Mouse (Mus musculus) embryonic facial prominence, embryonic 10.5 days (tissue): Measurements from ENCODE around the gene Cbx4. TPM values are rescaled to one million over a fixed set of nuclear protein-coding genes. Genes with fewer than 3 reads are reported as not detected.
A peak's percentile ranks its signal among the peaks of the same experiment; 100 is the strongest.

Experiments
- DNase-seq: peaks from one replicate; pipeline ENCODE4 v3.0.0-alpha.2; 2017; ENCODE audit warnings: low spot score
- H3K27ac ChIP-seq: fragments of 300-500 bp; sonication (generic); replicated peaks from 2 replicates; pipeline ENCODE4 v1.5.1; 2016; ENCODE audit warnings: mild to moderate bottlenecking
- H3K27me3 ChIP-seq: fragments of 300-500 bp; sonication (generic); replicated peaks from 2 replicates; pipeline ENCODE4 v1.6.1; 2016; ENCODE audit warnings: low read depth, mild to moderate bottlenecking; ENCODE audit not compliant: poor library complexity, severe bottlenecking
- H3K36me3 ChIP-seq: fragments of 300-500 bp; sonication (generic); replicated peaks from 2 replicates; pipeline ENCODE4 v1.6.1; 2016; ENCODE audit warnings: mild to moderate bottlenecking, moderate library complexity
- H3K4me1 ChIP-seq: fragments of 300-500 bp; sonication (generic); 2 replicates; pipeline ENCODE4 v1.6.1; 2016
- H3K4me3 ChIP-seq: fragments of 300-500 bp; sonication (generic); 2 replicates; pipeline ENCODE4 v1.5.1; 2016; ENCODE audit warnings: mild to moderate bottlenecking, moderate library complexity
- H3K9me3 ChIP-seq: fragments of 300-500 bp; sonication (generic); 2 replicates; pipeline ENCODE4 v1.6.1; 2016; ENCODE audit warnings: mild to moderate bottlenecking
- WGBS: fragments of 180-500 bp; shearing (Covaris S2); methylation state at CpG from one replicate; pipeline ENCODE4 v1.1.7; 2016; 5-methylcytosine and 5-hydroxymethylcytosine counted together
- polyA plus RNA-seq: library from polyadenylated mRNA; unstranded; fragments of >200 nt; fragmentation: Nextera tagmentation; extraction: Ambion mirVana; gene quantifications from 2 replicates; pipeline ENCODE4 v1.2.1, GENCODE M21; 2016

The Cbx4 gene
- polyA plus RNA-seq, 1 experiment from 2014 or later = 4.7 TPM

DNA sequence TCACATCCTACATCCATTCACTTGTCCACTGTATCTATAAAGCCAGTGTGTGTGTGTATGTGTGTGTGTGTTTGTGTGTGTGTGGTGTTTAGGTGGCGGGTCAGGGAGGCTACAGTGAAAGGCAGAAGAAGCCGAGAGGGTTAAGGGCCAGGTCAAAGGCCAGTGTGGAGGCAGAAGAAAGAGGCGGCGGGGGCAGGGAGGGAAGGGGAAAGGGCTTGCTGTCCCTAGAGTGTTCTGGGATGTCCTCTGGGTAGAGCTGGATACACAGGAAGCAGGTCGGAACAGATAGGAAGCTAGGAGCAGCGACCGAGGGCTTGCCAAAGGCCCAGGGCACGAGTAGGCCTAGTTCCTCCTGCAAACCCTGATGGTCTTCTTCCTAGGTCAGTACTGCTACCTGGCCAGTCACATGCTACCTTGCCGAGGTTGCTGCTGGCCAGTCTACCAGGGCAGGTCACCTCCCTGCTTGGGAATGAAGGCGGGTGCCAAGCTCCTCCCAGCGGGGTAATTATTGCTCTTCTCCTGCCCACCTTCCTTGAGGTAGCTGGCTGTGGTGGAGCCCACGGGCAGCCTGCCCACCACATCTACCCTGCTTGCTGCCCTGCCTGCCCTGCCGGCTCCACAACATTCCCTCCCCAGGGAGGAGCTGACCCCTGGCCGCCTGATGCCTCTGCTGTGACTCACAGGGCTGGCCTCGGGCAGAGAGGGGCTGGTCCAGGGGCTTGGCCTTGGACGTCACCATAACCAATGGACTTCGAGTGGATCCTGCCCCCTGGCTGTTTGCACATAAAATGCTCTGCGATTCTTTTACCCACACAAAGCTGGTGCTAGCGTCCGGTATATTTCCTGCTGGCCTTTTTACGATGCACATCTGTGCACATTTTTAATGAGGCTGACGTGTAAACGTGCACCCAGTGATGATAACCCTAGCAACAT, 40.2 kb upstream of the Cbx4 start:
- H3K4me3 ChIP-seq = peak overlapping the region; percentile 34
- peaks cover 63% of the 10 kb centered on the region for H3K4me1 ChIP-seq
- peaks cover 95% of the 10 kb centered on the region for H3K27me3 ChIP-seq
- H3K27ac ChIP-seq = peak overlapping the region; percentile 65; the same call in 1 of the 2 replicates
- H3K36me3 ChIP-seq = no peaks in the 10 kb centered on the region
- DNase-seq = peak; percentile 79
- H3K9me3 ChIP-seq = no peaks in the 10 kb centered on the region; the same call in 1 of the 2 replicates
- WGBS = 26% methylated on average over 23 of the region's 23 CpGs

DNA sequence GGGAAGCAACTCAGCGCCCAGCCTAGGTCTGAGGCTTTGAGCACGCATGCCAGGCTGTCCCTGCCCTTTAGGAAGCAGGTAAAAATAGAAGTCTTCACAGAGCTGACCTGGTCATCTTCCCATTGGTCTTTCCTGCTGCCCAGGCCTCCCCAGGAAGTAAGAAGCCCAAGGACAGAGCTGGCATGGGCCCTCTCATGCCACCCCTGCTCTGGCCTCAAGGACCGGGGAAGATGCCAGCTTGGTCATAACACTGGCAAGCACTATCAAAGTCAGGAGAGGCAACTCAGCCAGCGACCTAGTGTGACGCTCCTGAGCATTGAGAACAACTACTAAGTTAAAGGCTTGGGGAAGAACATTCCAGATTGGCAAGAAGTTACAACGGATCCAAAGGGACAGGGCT, 38.5 kb upstream of the Cbx4 start:
- Histone ChIP-seq H3K36me3 (no peaks in the 10 kb centered on the region), H3K4me1 (peaks cover 51% of the 10 kb centered on the region), H3K27me3 (peaks cover 90% of the 10 kb centered on the region), H3K27ac (no peak overlapping the region), H3K9me3 (no peaks in the 10 kb centered on the region), H3K4me3 (no peak overlapping the region)
- DNase-seq = no peak
- WGBS = 93% methylated on average over 6 of the region's 6 CpGs

DNA sequence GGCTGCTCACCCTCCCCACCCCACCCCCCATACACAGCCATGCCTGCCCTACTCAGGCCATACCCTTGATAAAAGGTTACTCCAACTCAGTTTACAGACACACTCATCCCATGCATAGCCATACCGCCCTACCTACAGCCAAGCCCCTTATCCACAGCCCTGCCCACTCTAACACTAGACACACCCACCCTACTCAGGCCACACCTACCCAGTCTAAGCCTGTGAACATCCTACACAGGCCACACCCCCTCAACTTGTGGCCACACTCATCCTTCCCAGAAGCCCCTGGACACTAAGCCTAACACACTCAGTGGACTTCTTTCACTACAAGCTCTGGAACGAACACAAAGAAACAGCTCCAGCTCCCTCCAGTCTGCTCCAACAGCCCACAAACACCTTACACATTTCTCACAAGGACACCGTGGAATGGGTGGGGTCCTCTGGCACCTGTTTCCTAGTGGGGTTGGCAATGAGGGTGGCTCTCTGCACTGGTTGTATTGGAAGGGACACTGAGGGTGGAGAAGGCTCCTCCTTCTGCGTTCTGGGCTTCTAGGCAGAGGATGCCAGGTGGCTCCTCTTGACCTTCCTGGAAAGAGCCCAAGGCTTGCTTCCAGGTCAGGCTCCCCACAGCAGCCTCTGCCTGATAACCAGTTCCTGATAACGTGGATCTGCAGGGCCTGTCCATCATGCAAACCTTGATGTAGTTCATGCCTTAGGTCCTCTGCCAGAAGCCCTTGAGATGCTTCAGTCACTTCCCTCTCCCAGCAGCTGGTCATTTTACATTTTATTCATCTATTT, 37.7 kb upstream of the Cbx4 start:
- H3K9me3 ChIP-seq = no peaks in the 10 kb centered on the region
- 79% methylated on average over 5 of the region's 5 CpGs for WGBS
- no peak overlapping the region for H3K27ac ChIP-seq
- peaks cover 49% of the 10 kb centered on the region for H3K4me1 ChIP-seq
- peaks cover 90% of the 10 kb centered on the region for H3K27me3 ChIP-seq
- DNase-seq = no peak
- no peaks in the 10 kb centered on the region for H3K36me3 ChIP-seq
- H3K4me3 ChIP-seq = no peak overlapping the region

DNA sequence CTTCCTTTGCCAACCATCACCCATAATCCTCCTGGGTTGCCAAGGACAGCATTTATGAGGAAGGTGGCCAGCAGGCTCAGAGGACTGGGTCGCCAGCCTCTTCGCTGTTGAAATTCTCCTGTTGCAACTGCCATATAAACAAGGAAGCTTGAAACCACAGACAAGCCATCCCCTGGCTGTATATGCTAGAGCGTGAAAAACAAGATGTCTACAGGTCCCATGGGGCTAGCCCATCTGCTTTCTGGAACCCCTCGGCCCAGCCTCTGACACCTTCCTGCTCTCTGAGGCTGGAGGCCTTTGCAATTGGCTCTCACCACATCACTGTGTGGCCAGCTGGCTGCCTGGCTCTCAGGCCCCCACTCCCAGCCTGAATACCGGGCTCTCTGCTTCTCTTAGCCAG, 36.4 kb upstream of the Cbx4 start:
- Histone ChIP-seq H3K27me3 (peaks cover 86% of the 10 kb centered on the region), H3K27ac (no peak overlapping the region), H3K9me3 (no peaks in the 10 kb centered on the region), H3K36me3 (no peaks in the 10 kb centered on the region), H3K4me3 (no peak overlapping the region), H3K4me1 (peaks cover 43% of the 10 kb centered on the region)
- no peak for DNase-seq
- 85% methylated on average over 5 of the region's 5 CpGs for WGBS

DNA sequence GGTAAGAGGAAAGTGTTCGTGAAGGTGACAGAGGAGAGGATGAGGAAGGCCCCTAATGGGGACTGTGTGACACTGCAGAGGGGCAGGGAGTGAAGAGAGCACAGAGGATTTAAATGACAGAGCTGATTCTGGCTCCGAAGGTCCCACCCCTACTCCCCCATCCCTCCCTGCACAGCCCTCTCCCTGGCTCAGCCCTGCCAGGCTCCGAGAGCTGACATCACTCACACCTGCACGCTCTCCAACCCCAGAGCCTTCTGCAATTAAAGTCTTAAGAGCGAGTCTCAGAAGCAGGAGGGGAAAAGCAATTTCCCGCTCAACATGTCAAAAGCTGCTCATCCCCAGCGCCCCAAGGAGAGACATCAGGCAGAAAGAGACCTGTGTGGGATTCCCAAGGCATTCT, 32.9 kb upstream of the Cbx4 start:
- Histone ChIP-seq H3K36me3 (no peaks in the 10 kb centered on the region), H3K27me3 (peaks cover 77% of the 10 kb centered on the region), H3K4me3 (no peak overlapping the region), H3K27ac (no peak overlapping the region), H3K9me3 (no peaks in the 10 kb centered on the region), H3K4me1 (peaks cover 20% of the 10 kb centered on the region)
- DNase-seq = no peak
- WGBS = 15% methylated on average over 7 of the region's 7 CpGs

DNA sequence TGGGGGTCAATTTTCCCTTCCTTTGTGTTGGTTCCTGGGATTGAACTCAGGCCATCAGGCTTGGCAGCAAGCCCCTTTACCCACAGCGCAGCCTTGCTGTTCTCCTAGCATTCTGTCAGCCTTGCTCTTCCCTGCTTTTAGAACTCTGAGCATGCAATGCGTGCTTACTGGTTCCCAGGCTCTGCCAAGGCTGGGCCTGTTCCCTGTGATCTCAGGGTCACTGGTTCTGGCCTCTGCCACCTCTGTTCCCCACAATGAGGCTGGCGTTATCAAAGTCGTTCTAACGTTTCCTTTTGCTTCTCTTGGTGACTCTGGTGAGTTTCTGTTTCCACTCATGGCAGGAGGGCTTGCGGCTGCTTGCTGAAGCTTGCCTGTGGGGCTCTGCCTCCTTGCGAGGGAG, 31.9 kb upstream of the Cbx4 start:
- WGBS = 53% methylated on average over 7 of the region's 7 CpGs

DNA sequence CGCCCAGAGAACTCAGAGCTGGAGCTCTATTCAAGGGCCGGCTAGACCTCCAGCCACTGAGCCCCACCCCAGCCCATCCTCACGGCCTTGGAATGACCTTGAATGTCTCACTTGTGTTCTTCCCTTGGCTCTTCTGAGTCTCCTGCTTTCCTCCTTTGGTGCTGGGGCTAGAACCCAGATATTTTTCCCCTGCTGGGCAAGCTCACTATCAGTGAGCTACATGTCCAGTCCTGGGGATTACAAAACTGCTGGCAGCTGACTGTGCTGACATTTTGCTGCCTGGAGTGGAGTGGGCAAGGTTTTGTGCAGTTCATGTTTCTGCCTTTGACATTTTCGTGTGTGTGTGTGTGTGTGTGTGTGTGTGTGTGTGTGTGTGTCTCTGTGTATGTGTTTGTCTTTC, 31.0 kb upstream of the Cbx4 start:
- no peaks in the 10 kb centered on the region for H3K36me3 ChIP-seq
- WGBS = 72% methylated on average over 4 of the region's 4 CpGs
- DNase-seq = no peak
- H3K4me1 ChIP-seq = peaks cover 13% of the 10 kb centered on the region
- no peaks in the 10 kb centered on the region for H3K9me3 ChIP-seq
- no peak overlapping the region for H3K27ac ChIP-seq
- H3K27me3 ChIP-seq = peaks cover 75% of the 10 kb centered on the region
- H3K4me3 ChIP-seq = no peak overlapping the region

More for the DNA sequence above, 31.9 kb upstream of the Cbx4 start:
- no peaks in the 10 kb centered on the region for H3K9me3 ChIP-seq
- H3K27ac ChIP-seq = no peak overlapping the region
- peaks cover 76% of the 10 kb centered on the region for H3K27me3 ChIP-seq
- H3K36me3 ChIP-seq = no peaks in the 10 kb centered on the region
- peaks cover 16% of the 10 kb centered on the region for H3K4me1 ChIP-seq
- no peak overlapping the region for H3K4me3 ChIP-seq
- no peak for DNase-seq

DNA sequence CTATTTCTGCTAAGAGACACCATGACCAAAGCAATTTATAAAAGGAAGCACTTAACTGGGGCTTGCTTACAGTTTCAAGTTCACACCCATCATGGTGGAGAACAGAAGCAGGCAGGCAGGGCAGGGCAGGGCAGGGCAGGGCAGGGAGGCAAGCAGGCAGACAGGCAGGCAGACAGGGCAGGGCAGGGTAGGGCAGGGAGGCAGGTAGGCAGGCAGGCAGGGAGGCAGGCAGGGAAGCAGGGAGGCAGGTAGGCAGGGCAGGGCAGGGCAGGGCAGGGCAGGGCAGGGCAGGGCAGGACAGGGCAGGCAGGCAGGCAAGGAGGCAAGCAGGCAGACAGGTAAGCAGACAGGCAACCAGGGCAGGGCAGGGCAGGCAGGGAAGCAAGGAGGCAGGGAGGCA, 26.7 kb upstream of the Cbx4 start:
- Histone ChIP-seq H3K4me3 (no peak overlapping the region), H3K36me3 (no peaks in the 10 kb centered on the region), H3K27me3 (peaks cover 72% of the 10 kb centered on the region), H3K9me3 (no peaks in the 10 kb centered on the region), H3K4me1 (peaks cover 10% of the 10 kb centered on the region), H3K27ac (no peak overlapping the region)
- DNase-seq = no peak

DNA sequence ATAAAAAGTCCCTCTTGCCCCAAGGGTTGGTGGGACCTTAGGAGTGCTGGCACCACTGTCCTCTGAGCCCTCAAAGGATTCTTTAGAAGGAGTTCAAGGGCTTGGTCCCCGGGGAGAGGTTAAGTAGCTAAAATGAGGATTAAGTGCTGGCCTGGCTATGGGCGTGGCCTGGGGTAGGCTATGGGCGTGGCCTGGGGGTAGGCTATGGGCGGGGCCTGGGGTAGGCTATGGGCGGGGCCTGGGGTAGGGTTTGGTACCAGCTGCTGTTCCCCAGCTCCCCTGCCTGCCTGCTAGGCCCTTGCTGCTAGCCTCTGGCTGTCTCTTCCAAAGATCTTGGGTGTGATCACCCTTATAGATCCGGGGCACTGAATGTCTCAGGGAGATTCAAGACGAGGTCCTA, 25.3 kb upstream of the Cbx4 start:
- peak; percentile 61 for DNase-seq

DNA sequence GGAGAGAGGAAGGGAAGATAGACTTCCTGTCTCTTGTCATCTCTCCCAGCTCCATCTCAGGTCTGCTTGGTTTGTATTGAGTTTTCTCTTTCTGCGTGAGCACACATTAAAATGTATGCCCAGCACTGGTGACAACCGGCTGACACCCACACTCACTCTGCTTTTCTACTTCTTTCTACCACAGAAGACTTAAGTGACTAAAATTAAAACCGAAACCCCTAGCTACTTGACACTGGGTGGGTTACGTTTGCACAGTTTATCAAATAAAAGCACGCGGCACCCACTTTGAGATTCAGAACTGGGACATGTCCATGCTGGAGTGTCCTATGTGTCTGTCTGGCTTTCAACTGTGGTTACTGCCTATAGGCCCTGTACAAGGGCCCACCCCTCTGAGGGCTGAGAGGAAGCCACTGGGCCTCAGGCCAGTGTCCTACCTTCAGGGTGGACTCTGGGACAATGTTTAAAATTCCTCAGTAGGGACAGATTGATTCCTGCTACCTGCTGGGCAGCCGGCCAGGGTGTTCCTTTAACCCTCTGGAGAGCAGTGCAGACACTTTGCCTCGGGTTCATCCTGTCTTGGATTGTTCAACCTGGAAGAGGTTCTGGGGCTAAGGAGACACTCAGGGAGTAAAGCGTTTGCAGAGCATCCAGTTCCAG, 23.5 kb upstream of the Cbx4 start:
- Histone ChIP-seq H3K27me3 (peaks cover 72% of the 10 kb centered on the region), H3K4me1 (peaks cover 37% of the 10 kb centered on the region), H3K27ac (no peak overlapping the region), H3K4me3 (no peak overlapping the region), H3K36me3 (no peaks in the 10 kb centered on the region), H3K9me3 (no peaks in the 10 kb centered on the region)
- DNase-seq = no peak
- 75% methylated on average over 9 of the region's 9 CpGs for WGBS

More for the DNA sequence above, 25.3 kb upstream of the Cbx4 start:
- Histone ChIP-seq H3K27me3 (peaks cover 76% of the 10 kb centered on the region), H3K27ac (no peak overlapping the region), H3K4me3 (no peak overlapping the region), H3K36me3 (no peaks in the 10 kb centered on the region), H3K9me3 (no peaks in the 10 kb centered on the region), H3K4me1 (peaks cover 24% of the 10 kb centered on the region)
- 11% methylated on average over 7 of the region's 7 CpGs for WGBS

DNA sequence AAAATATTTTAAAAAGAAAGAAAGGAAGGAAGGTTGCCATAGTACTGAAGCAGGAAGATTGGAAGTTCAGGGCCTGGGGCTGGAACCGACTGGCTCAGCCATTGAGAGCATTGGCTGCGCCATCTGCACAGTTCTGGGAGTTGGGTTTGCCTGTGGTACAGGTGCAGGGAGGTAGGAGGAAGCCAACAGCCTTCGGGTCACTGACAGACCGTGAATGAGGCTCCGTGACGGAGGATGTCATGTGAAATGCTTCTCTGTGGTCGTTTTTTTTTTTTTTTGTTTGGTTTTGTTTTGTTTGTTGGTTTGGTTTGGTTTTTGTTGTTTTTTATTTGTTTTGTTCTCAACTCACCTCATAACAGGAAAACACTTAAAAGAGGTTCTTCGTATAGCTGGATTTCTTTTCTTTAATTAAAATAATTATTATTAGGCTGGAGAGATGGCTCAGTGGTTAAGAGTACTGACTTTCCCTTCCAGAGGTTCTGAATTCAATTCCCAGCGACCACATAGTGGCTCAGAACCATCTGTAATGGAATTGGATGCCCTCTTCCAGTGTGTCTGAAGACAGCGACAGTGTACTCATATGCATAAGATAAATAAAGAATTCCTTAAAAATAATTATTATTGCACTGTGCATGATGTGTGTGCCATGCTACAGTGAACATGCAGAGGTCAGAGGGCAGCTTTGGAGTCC, 22.7 kb upstream of the Cbx4 start:
- Histone ChIP-seq H3K9me3 (no peaks in the 10 kb centered on the region), H3K4me3 (no peak overlapping the region), H3K36me3 (no peaks in the 10 kb centered on the region), H3K27me3 (peaks cover 68% of the 10 kb centered on the region), H3K27ac (no peak overlapping the region), H3K4me1 (peaks cover 37% of the 10 kb centered on the region)
- WGBS = 81% methylated on average over 10 of the region's 10 CpGs
- DNase-seq = no peak

DNA sequence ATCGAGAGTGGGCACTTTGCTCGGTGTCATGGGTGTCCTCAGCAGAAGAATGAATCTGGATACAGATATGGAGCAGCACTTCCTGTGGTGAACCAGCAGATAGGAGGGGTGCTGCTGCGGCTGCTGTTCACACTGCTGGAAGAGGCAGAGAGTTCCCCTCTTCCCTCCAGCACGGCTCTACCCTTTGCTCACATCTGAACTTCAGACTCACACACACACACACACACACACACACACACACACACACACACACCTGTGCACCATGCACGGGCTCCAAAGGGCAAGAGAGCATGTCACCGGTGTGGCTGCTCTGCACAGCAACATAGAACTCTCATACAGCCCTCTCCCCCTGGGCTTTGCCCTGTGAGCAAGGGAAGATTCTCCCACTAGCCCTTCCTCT, 20.3 kb upstream of the Cbx4 start:
- Histone ChIP-seq H3K4me1 (peaks cover 33% of the 10 kb centered on the region), H3K27me3 (peaks cover 50% of the 10 kb centered on the region), H3K4me3 (no peak overlapping the region), H3K9me3 (no peaks in the 10 kb centered on the region), H3K36me3 (no peaks in the 10 kb centered on the region), H3K27ac (peak overlapping the region; percentile 68; the same call in 1 of the 2 replicates)
- WGBS = 60% methylated on average over 6 of the region's 6 CpGs
- no peak for DNase-seq
